Mouse (Mus musculus): Measurements from ENCODE around the gene Zfp606. TPM values are rescaled to one million over a fixed set of nuclear protein-coding genes. Genes with fewer than 3 reads are reported as not detected.

The Zfp606 gene
- polyA plus RNA-seq (2016; fragmentation: Nextera tagmentation; extraction: Ambion mirVana), result 36.5 and 37.0 TPM in 2 replicates

GRCm38 (mm10) chr7:12478158-12479008 lies at the start of gene Zfp606:
Gene Zfp606 (plus strand): TSS chr7:12478293.
- under 1% methylated on average over 53 of the region's 53 CpGs for WGBS
- ATAC-seq (ENCODE audit: insufficient number of reproducible peaks, insufficient read depth, low FRiP score, low TSS enrichment, low read depth), result peak; percentile 94
- Histone ChIP-seq H3K36me3 (peaks cover 33% of the 10 kb centered on the region), H3K4me2 (peak within 1 kb of the TSS; percentile 59), H3K9ac (replicated peaks) (peak within 1 kb of the TSS; percentile 96), H3K27me3 (no peaks in the 10 kb centered on the region), H3K27ac (peak within 1 kb of the TSS; percentile 89), H3K4me1 (replicated peaks) (no peaks in the 10 kb centered on the region), H3K9me3 (peaks cover 27% of the 10 kb centered on the region), H3K4me3 (replicated peaks) (peak within 1 kb of the TSS; percentile 88)

GRCm38 (mm10) chr7:12479009-12479346 lies 885 bp downstream of the Zfp606 start:
- H3K4me1 ChIP-seq (replicated peaks), result no peaks in the 10 kb centered on the region
- H3K36me3 ChIP-seq, result peaks cover 39% of the 10 kb centered on the region
- peak overlapping the region; percentile 89 for H3K27ac ChIP-seq
- H3K9me3 ChIP-seq, result peaks cover 32% of the 10 kb centered on the region
- H3K4me3 ChIP-seq (replicated peaks), result peak overlapping the region; percentile 88
- H3K9ac ChIP-seq (replicated peaks), result peak overlapping the region; percentile 96
- no peak for ATAC-seq (ENCODE audit: insufficient number of reproducible peaks, insufficient read depth, low FRiP score, low TSS enrichment, low read depth)
- H3K4me2 ChIP-seq, result peak overlapping the region; percentile 59
- 3% methylated on average over 8 of the region's 8 CpGs for WGBS
- no peaks in the 10 kb centered on the region for H3K27me3 ChIP-seq

GRCm38 (mm10) chr7:12479525-12479924 lies 1.4 kb downstream of the Zfp606 start:
- Histone ChIP-seq H3K27me3 (no peaks in the 10 kb centered on the region), H3K4me1 (replicated peaks) (no peaks in the 10 kb centered on the region), H3K27ac (no peak overlapping the region), H3K9me3 (peaks cover 38% of the 10 kb centered on the region), H3K4me2 (peak overlapping the region; percentile 59), H3K9ac (replicated peaks) (0 out of 2 replicates have a peak overlapping the region, but pooled peaks have one; percentile 96), H3K4me3 (replicated peaks) (peak overlapping the region; percentile 88), H3K36me3 (peaks cover 44% of the 10 kb centered on the region)
- 73% methylated on average over 4 of the region's 4 CpGs for WGBS
- no peak for ATAC-seq (ENCODE audit: insufficient number of reproducible peaks, insufficient read depth, low FRiP score, low TSS enrichment, low read depth)

GRCm38 (mm10) chr7:12483771-12484170 lies 5.7 kb downstream of the Zfp606 start:
- Histone ChIP-seq H3K9ac (replicated peaks) (no peak overlapping the region), H3K27ac (no peak overlapping the region), H3K36me3 (peaks cover 87% of the 10 kb centered on the region), H3K9me3 (peaks cover 75% of the 10 kb centered on the region), H3K27me3 (no peaks in the 10 kb centered on the region), H3K4me2 (no peak overlapping the region), H3K4me1 (replicated peaks) (no peaks in the 10 kb centered on the region), H3K4me3 (replicated peaks) (no peak overlapping the region)
- WGBS, result 97% methylated on average over 6 of the region's 6 CpGs
- ATAC-seq (ENCODE audit: insufficient number of reproducible peaks, insufficient read depth, low FRiP score, low TSS enrichment, low read depth), result no peak

GRCm38 (mm10) chr7:12485956-12486355 lies 7.9 kb downstream of the Zfp606 start:
- no peak overlapping the region for H3K27ac ChIP-seq
- ATAC-seq (ENCODE audit: insufficient number of reproducible peaks, insufficient read depth, low FRiP score, low TSS enrichment, low read depth), result no peak
- H3K4me3 ChIP-seq (replicated peaks), result no peak overlapping the region
- peaks cover 99% of the 10 kb centered on the region for H3K36me3 ChIP-seq
- H3K4me2 ChIP-seq, result no peak overlapping the region
- no peaks in the 10 kb centered on the region for H3K4me1 ChIP-seq (replicated peaks)
- no peak overlapping the region for H3K9ac ChIP-seq (replicated peaks)
- peaks cover 87% of the 10 kb centered on the region for H3K9me3 ChIP-seq
- 93% methylated on average over 1 of the region's 1 CpGs for WGBS
- H3K27me3 ChIP-seq, result no peaks in the 10 kb centered on the region

DNA sequence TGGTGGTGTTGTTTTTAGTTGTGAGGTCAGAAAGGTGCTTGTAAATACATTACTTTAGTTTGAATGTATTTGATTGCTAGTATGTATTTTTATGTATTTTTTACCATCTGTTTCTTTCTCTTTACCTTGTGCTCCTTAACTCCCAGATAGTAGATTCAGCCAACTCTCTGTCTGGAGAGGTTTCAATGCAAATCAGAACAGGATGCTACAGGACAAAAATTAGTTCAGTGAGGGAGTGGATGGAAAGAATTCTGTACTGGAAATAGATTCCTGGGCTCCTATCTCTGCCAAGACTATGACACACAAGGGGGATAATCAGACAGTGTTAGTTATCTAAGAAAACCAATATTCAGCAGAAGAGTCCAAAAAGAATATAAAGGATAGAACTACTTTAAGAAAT lies 8.6 kb downstream of the Zfp606 start:
- Histone ChIP-seq H3K9me3 (peaks cover 87% of the 10 kb centered on the region), H3K36me3 (peaks cover 99% of the 10 kb centered on the region), H3K27ac (no peak overlapping the region), H3K4me1 (replicated peaks) (no peaks in the 10 kb centered on the region), H3K4me2 (no peak overlapping the region), H3K9ac (replicated peaks) (no peak overlapping the region), H3K4me3 (replicated peaks) (no peak overlapping the region), H3K27me3 (no peaks in the 10 kb centered on the region)
- ATAC-seq (ENCODE audit: insufficient number of reproducible peaks, insufficient read depth, low FRiP score, low TSS enrichment, low read depth), result no peak

GRCm38 (mm10) chr7:12510913-12511312 lies 32.8 kb downstream of the Zfp606 start:
- WGBS, result 72% methylated on average over 1 of the region's 1 CpGs
- peaks cover 8% of the 10 kb centered on the region; the same call in 1 of the 2 replicates for H3K9me3 ChIP-seq

GRCm38 (mm10) chr7:12512217-12512616 lies 34.1 kb downstream of the Zfp606 start, which contains the start of gene 2900092C05Rik:
Gene 2900092C05Rik (plus strand): TSS chr7:12512517.
- Histone ChIP-seq H3K4me1 (replicated peaks) (no peaks in the 10 kb centered on the region), H3K36me3 (no peaks in the 10 kb centered on the region), H3K9ac (replicated peaks) (no peak within 1 kb of the TSS), H3K27ac (no peak within 1 kb of the TSS), H3K4me2 (no peak within 1 kb of the TSS), H3K4me3 (replicated peaks) (no peak within 1 kb of the TSS), H3K27me3 (no peaks in the 10 kb centered on the region), H3K9me3 (peaks cover 8% of the 10 kb centered on the region; the same call in 1 of the 2 replicates)
- no peak for ATAC-seq (ENCODE audit: insufficient number of reproducible peaks, insufficient read depth, low FRiP score, low TSS enrichment, low read depth)
- WGBS, result 61% methylated on average over 2 of the region's 2 CpGs

More at GRCm38 (mm10) chr7:12510913-12511312, 32.8 kb downstream of the Zfp606 start:
- no peaks in the 10 kb centered on the region for H3K4me1 ChIP-seq (replicated peaks)
- no peak for ATAC-seq (ENCODE audit: insufficient number of reproducible peaks, insufficient read depth, low FRiP score, low TSS enrichment, low read depth)
- H3K27me3 ChIP-seq, result no peaks in the 10 kb centered on the region
- no peak overlapping the region for H3K27ac ChIP-seq
- no peak overlapping the region for H3K9ac ChIP-seq (replicated peaks)
- no peak overlapping the region for H3K4me2 ChIP-seq
- H3K4me3 ChIP-seq (replicated peaks), result no peak overlapping the region
- H3K36me3 ChIP-seq, result no peaks in the 10 kb centered on the region

Other genes with a start within 250 kb of the Zfp606 start
- gene Vmn1r81, start 210.0 kb upstream of the Zfp606 start, polyA plus RNA-seq (2016; fragmentation: Nextera tagmentation; extraction: Ambion mirVana), result not detected in 2 replicates
- gene Vmn1r82, start 177.9 kb upstream of the Zfp606 start, polyA plus RNA-seq (2016; fragmentation: Nextera tagmentation; extraction: Ambion mirVana), result not detected in 2 replicates
- gene Vmn1r83, start 148.8 kb upstream of the Zfp606 start, polyA plus RNA-seq (2016; fragmentation: Nextera tagmentation; extraction: Ambion mirVana), result 0.08 TPM in 1 of 2 replicates, not detected in the other
- not detected in 2 replicates for gene Vmn1r84, start 109.0 kb upstream of the Zfp606 start, polyA plus RNA-seq (2016; fragmentation: Nextera tagmentation; extraction: Ambion mirVana)
- gene Zfp551, start 55.5 kb upstream of the Zfp606 start, polyA plus RNA-seq (2016; fragmentation: Nextera tagmentation; extraction: Ambion mirVana), result 4.6 and 5.8 TPM in 2 replicates
- gene 2900092C05Rik, start 34.2 kb downstream of the Zfp606 start, polyA plus RNA-seq (2016; fragmentation: Nextera tagmentation; extraction: Ambion mirVana), result not detected in 2 replicates
- not detected in 2 replicates for gene Vmn2r53, start 130.5 kb downstream of the Zfp606 start, polyA plus RNA-seq (2016; fragmentation: Nextera tagmentation; extraction: Ambion mirVana)
- gene Vmn2r54, start 162.0 kb downstream of the Zfp606 start, polyA plus RNA-seq (2016; fragmentation: Nextera tagmentation; extraction: Ambion mirVana), result not detected in 2 replicates
- not detected in 2 replicates for gene Vmn2r55, start 206.7 kb downstream of the Zfp606 start, polyA plus RNA-seq (2016; fragmentation: Nextera tagmentation; extraction: Ambion mirVana)

Measured in limb, embryonic 12.5 days (tissue).